Mouse (Mus musculus) intestine, postnatal 0 days (tissue): ENCODE results near the gene Trp53inp2. TPM values are rescaled to one million over a fixed set of nuclear protein-coding genes. Genes with fewer than 3 reads are reported as not detected.
A peak's percentile ranks its signal among the peaks of the same experiment; 100 is the strongest.

Experiments used
- ATAC-seq: fragments of 200-750 bp; cut with Nextera tagmentation; 2 replicates; pipeline ENCODE4 v1.8.0; 2017; ENCODE audit warnings: mild to moderate bottlenecking, moderate TSS enrichment, moderate library complexity
- H3K27ac ChIP-seq: fragments of 300-500 bp; sonication (generic); 2 replicates; pipeline ENCODE4 v1.5.1; 2014; ENCODE audit warnings: mild to moderate bottlenecking, low read depth, low read length, moderate library complexity
- H3K27me3 ChIP-seq: fragments of 300-500 bp; sonication (generic); replicated peaks from 2 replicates; pipeline ENCODE4 v1.6.1; 2014; ENCODE audit warnings: low read length, mixed read lengths; ENCODE audit not compliant: control insufficient read depth, insufficient read depth
- H3K36me3 ChIP-seq: fragments of 300-500 bp; sonication (generic); 2 replicates; pipeline ENCODE4 v1.6.1; 2014; ENCODE audit warnings: mild to moderate bottlenecking, moderate library complexity; ENCODE audit not compliant: control insufficient read depth, insufficient read depth
- H3K4me1 ChIP-seq: fragments of 300-500 bp; sonication (generic); replicated peaks from 2 replicates; pipeline ENCODE4 v1.6.1; 2014; ENCODE audit warnings: antibody characterized with exemption, low read length, mixed read lengths; ENCODE audit not compliant: control insufficient read depth, insufficient read depth
- H3K4me2 ChIP-seq: fragments of 300-500 bp; sonication (generic); replicated peaks from 2 replicates; pipeline ENCODE4 v1.6.1; 2014; ENCODE audit warnings: low read depth, mild to moderate bottlenecking, moderate library complexity
- H3K4me3 ChIP-seq: fragments of 300-500 bp; sonication (generic); 2 replicates; pipeline ENCODE4 v1.5.1; 2014; ENCODE audit warnings: low read depth, low read length
- H3K9ac ChIP-seq: fragments of 300-500 bp; sonication (generic); 2 replicates; pipeline ENCODE4 v1.6.1; 2014; ENCODE audit warnings: mild to moderate bottlenecking, low read depth, low read length
- H3K9me3 ChIP-seq: fragments of 300-500 bp; sonication (generic); 2 replicates; pipeline ENCODE4 v1.6.1; 2016; ENCODE audit warnings: mixed run types; ENCODE audit not compliant: control insufficient read depth
- CTCF ChIP-seq: sonication (generic); IDR thresholded peaks from 2 replicates; pipeline ENCODE4 v1.5.1; 2016; ENCODE audit warnings: low read depth, mild to moderate bottlenecking, control low read depth, antibody characterized with exemption, moderate library complexity
- WGBS: fragments of 180-500 bp; shearing (Covaris S2); extraction: QIAGEN DNeasy Blood & Tissue Kit; methylation state at CpG from one replicate; pipeline ENCODE4 v1.1.7; 2014; 5-methylcytosine and 5-hydroxymethylcytosine counted together
- polyA plus RNA-seq: library from polyadenylated mRNA; unstranded; fragments of >200 nt; fragmentation: Nextera tagmentation; extraction: Ambion mirVana; gene quantifications from 2 replicates; pipeline ENCODE4 v1.2.1, GENCODE M21; 2015

Trp53inp2 gene
- polyA plus RNA-seq, 1 experiment from 2014 or later: 33.7 TPM

DNA sequence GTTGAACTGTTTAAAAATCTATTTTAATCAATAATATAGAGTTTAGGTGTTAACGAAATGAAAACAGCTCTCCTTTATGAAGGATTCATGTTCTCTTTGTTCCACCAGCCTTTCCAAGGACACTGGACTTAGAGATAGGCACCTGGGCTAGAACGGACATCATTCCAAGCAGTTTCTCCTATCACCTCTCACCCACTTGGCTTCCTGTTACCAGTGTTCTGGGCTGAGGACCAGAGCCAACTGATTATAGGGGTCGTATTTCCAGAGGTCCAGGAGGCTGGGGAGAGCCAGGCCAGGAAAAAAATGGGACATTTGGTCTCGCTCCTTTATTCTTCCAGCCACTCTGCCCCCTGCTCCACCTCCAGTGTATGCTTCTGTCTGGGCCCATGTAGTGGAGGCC lies 8.4 kb upstream of the Trp53inp2 start:
- TF ChIP-seq CTCF: no peak
- H3K4me2 ChIP-seq: no peak overlapping the region
- WGBS: 65% methylated on average over 4 of the region's 4 CpGs
- H3K36me3 ChIP-seq: no peaks in the 10 kb centered on the region
- H3K27ac ChIP-seq: no peak overlapping the region
- H3K9ac ChIP-seq: no peak overlapping the region
- ATAC-seq: no peak
- no peaks in the 10 kb centered on the region for H3K27me3 ChIP-seq
- H3K4me1 ChIP-seq: no peaks in the 10 kb centered on the region
- no peak overlapping the region for H3K4me3 ChIP-seq
- H3K9me3 ChIP-seq: no peaks in the 10 kb centered on the region

DNA sequence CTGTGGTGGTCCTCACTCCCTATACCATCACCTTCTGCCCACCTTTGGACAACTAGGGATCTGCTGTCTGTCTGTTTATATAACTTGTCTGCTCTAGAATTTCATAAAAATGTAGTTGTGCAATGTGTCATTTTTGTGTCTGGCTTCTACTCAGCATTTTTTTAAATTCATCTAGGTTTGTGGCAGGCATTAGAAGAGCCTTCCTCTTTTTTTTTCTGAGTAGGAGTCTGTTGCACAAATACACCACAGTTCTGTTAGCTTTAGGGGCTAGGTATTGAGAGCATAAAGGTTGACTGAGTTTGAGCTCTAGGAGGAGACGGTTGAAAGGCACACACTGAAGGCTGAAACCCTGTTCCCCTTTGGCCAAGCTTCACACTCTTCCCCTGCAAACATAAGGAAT lies 7.6 kb upstream of the Trp53inp2 start:
- 73% methylated on average over 1 of the region's 1 CpGs for WGBS
- ATAC-seq: no peak
- no peak for TF ChIP-seq CTCF
- H3K4me1 ChIP-seq: no peaks in the 10 kb centered on the region
- H3K4me2 ChIP-seq: no peak overlapping the region
- H3K27ac ChIP-seq: no peak overlapping the region
- no peak overlapping the region for H3K4me3 ChIP-seq
- no peaks in the 10 kb centered on the region for H3K27me3 ChIP-seq
- no peaks in the 10 kb centered on the region for H3K9me3 ChIP-seq
- H3K36me3 ChIP-seq: no peaks in the 10 kb centered on the region
- no peak overlapping the region for H3K9ac ChIP-seq

DNA sequence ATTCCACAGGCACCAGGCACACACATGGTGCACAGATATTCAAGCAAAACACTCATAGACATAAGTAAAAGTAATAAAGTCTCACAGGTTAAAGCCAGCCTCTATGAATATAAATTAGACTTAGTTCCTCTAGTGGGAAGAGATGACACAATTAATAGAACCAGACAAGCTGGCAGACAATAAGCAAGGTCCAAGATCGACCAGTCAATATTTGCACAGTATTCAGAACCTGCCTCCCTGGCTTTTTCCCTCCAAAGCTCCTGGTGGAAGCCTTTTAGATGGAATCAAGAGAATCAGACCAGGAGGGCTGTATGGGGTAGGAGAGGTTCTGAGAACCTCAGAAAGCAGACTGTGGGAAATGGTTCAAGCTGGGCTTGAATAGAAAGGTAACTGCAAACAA lies 7.0 kb upstream of the Trp53inp2 start:
- no peaks in the 10 kb centered on the region for H3K9me3 ChIP-seq
- H3K4me2 ChIP-seq: no peak overlapping the region
- H3K36me3 ChIP-seq: no peaks in the 10 kb centered on the region
- ATAC-seq: no peak
- no peaks in the 10 kb centered on the region for H3K27me3 ChIP-seq
- H3K4me1 ChIP-seq: no peaks in the 10 kb centered on the region
- H3K27ac ChIP-seq: no peak overlapping the region
- H3K9ac ChIP-seq: no peak overlapping the region
- H3K4me3 ChIP-seq: no peak overlapping the region
- no peak for TF ChIP-seq CTCF
- 42% methylated on average over 1 of the region's 1 CpGs for WGBS

DNA sequence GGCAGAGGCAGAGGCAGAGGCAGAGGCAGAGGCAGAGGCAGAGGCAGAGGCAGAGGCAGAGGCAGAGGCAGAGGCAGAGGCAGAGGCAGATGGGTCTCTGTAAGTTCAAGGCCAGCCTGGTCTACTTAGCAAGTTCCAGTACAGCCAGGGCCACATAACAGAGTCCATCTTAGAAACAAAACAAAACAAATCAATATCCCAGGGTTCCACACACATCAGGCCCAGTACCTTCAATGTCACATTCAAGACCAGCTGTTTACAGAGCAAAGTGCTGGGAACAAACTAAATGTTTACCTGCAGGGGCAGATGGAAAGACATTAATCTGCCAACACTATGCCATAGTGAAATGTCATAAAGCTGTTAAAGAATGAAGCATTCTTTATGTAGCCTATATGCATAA lies 6.3 kb upstream of the Trp53inp2 start:
- no peak for TF ChIP-seq CTCF
- Histone ChIP-seq H3K4me2 (no peak overlapping the region), H3K4me1 (no peaks in the 10 kb centered on the region), H3K9ac (no peak overlapping the region), H3K27me3 (no peaks in the 10 kb centered on the region), H3K9me3 (no peaks in the 10 kb centered on the region), H3K36me3 (no peaks in the 10 kb centered on the region), H3K27ac (no peak overlapping the region), H3K4me3 (no peak overlapping the region)
- ATAC-seq: no peak

DNA sequence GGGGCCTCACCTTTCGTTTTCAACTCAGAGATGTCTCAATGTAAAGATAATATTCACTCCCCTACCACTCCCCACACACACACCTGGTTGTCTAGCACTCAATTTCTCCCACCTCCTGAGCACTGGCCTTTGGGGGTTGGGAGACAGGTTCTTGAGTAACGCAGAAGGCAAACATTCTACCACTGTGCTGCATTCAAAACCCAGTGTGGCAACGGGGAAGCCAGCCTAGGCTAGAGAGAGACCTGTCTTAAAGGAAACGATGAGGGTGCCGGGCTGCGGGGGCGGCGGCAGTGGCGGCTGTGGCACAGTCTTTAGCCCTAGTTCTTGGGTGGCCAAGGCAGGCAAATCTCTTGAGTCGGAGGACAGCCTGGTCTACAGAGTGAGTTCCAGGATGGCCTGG lies 4.7 kb upstream of the Trp53inp2 start:
- Histone ChIP-seq H3K36me3 (no peaks in the 10 kb centered on the region), H3K4me3 (no peak overlapping the region), H3K27me3 (peaks cover 11% of the 10 kb centered on the region; the same call in 1 of the 2 replicates), H3K27ac (no peak overlapping the region), H3K4me2 (no peak overlapping the region), H3K9me3 (no peaks in the 10 kb centered on the region), H3K4me1 (no peaks in the 10 kb centered on the region; the same call in 1 of the 2 replicates), H3K9ac (no peak overlapping the region)
- no peak for ATAC-seq
- 77% methylated on average over 10 of the region's 10 CpGs for WGBS
- TF ChIP-seq CTCF: no peak

DNA sequence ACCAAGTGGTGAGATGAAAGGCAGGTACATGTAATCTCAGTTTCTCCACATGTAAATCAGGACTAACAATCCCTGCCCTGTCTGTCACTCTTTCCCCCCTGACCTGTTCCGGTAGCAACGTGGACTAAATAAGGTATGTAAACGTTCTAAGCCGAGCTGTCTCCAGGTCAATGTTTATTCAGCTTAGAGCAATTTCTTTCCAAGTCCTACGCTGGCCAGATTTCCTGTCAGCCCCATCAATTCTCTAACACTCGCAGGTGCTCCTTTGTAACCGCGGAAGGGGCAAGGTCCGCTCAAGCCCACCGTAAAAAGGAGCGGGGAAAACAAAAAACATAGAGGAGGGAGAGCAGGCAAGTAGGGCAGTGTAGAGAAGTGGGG lies 190 bp downstream of the Trp53inp2 start:
- peaks cover 8% of the 10 kb centered on the region; the same call in 1 of the 2 replicates for H3K36me3 ChIP-seq
- TF ChIP-seq CTCF: no peak
- H3K4me1 ChIP-seq: peaks cover 13% of the 10 kb centered on the region
- peak overlapping the region; percentile 85 for H3K9ac ChIP-seq
- H3K27me3 ChIP-seq: peaks cover 11% of the 10 kb centered on the region; the same call in 1 of the 2 replicates
- peak overlapping the region; percentile 99 for H3K27ac ChIP-seq
- ATAC-seq: no peak
- H3K9me3 ChIP-seq: no peaks in the 10 kb centered on the region
- H3K4me2 ChIP-seq: peak overlapping the region; percentile 92
- H3K4me3 ChIP-seq: peak overlapping the region; percentile 80
- 2% methylated on average over 11 of the region's 11 CpGs for WGBS
